Mouse (Mus musculus): ENCODE measurements around the gene Arhgap24.

Gene Arhgap24

DNA sequence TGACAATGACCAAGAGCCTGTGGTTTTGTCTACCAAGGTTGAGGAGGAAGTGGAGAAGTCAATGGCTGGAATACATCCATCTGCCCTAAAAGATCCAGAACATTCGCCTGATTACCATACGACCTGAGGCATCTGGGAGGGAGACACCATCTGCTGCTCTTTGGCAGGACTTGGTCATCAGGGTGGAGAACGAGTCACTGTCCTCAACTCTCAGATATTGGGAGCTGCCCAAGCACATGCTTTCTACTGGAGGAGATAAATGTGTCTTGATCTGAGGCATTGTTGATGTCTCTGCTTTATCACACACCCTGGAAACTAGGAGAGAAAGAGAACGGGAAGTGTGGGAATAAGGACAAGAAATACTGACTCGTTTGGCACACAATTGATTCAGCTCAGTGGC, 206.5 kb downstream of the Arhgap24 start:
- peak; percentile 70 to 84 for DNase-seq

DNA sequence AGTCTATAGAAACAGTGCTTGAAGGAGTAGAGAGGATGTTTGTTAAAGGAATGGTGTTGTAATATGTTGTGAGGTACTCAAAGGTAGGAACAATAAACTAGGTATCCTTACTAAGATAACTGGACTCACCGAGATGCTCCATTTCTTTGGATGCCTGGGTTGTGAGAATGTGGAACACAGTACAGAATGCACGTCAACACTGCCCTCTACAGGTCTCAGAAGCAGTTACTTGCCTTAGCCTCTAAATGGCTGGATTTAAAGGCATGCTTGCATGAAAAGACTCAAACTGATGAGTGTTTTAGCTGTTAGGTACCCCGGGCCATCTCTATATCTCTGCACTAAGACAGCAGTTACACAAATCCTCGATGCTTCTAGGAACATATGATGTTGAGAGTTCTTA, 211.3 kb downstream of the Arhgap24 start:
- peak; percentile 83 to 84 for DNase-seq

DNA sequence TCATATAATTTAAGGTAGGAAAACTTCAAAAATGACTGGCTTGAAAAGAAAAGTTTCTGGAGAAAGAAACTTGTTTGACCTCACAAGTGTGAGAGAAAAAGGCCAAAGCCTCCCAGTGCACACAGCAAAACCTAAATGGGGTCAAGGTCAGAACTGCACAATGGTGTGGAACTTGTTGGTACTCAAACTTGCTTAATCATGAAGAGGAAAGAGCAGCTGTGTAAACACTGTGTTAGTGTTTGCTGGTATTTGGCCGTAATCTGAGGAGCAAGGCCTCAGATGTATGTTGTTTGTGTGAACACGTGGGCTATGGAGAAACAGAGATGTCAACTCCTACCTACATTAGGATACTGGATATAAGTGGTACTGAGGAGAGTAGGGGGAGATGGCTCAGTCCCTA, 212.0 kb downstream of the Arhgap24 start:
- no peak for DNase-seq

DNA sequence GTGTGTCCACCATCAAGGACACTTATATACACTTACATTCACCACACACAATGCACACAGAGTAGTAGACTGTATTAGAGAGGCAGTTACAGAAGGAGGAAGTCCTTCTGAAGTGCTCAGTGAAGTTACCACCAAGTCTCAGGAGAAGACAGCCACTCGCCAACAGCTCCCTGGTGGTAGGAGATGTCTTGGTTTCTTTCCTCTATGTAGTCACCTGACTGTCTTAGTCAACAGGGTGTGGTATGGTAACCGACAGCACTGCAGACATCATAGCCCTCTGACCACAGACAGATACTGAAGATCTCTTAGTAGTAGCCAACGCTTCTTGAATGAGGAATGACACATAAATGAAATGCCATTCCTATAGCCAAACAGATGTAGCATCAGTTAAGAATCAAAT, 212.7 kb downstream of the Arhgap24 start:
- DNase-seq = no peak

DNA sequence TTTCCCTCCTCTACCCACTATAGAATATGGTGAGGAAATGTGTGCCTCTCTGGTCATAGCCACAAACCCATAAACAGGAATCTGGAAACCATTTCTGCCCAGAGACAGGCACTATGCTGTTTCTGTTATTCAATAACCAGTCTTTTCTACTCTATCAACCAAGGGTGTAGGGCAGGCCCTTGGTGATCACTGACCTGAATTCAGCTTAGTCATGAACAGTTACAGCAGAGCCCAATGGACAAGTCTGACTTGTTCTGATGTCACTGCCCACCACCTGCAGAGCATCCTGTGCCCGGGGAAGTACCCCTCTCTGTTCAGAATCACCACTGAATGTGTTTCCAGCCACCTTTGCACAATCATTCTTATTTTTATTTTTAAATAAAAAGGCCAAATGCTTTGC, 216.6 kb downstream of the Arhgap24 start:
- no peak for DNase-seq

DNA sequence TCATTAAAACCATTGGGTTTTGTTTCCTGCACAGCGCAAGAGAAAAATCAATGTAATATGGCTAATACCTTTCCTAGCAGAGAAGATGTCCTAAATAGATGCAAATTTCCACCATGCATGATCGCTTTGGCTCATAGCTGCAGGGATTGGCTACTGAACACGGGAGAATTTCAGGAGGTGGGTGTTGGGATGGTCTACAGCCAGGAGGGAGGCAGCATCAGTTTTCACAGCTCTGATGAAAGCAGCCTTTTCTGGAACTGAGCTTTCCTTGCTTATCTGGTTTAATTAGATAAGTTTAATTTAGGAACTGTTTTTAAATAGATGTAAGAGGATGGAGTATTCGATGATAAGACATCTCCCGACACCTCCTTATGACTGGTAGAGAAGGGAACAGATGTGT, 217.2 kb downstream of the Arhgap24 start:
- DNase-seq = peak in 1 of 2 experiments; percentile 20

DNA sequence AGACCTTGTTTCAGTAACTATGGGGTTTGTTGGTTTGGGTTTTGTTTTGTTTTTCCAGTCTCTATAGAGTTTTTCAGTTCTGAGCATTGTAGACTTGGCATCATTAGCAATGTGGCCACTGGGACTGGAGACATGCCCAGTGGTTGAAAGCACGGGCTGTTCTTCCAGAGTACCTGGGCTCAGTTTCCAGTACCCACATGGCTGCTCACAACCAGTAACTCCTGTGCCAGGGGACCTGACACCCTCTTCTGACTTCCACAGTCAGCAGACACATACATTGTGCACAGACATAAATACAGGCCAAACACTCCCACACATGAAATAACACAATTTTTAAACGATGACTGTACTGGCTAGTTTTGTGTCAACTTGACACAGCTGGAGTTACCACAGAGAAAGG, 217.7 kb downstream of the Arhgap24 start:
- peak in 1 of 2 experiments; percentile 20 for DNase-seq

DNA sequence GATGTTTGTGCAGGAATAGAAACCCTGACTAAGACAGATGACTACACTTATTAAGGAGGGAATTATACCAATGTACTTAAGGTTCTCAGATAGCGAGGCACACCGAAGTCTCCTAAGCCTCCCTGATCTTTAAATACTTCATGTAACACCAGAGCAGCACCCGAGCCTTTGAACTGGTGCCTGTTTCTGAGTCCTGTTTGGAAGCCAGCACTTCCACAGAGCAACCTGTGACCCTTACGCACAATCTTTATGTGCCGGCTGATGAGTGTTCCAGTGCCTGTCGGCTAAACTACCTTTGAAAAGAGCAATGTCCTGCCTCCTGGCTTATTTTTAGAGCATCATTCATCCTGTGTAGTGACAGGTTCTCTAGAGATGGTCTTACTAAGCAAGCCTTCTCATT, 221.4 kb downstream of the Arhgap24 start:
- no peak for DNase-seq

DNA sequence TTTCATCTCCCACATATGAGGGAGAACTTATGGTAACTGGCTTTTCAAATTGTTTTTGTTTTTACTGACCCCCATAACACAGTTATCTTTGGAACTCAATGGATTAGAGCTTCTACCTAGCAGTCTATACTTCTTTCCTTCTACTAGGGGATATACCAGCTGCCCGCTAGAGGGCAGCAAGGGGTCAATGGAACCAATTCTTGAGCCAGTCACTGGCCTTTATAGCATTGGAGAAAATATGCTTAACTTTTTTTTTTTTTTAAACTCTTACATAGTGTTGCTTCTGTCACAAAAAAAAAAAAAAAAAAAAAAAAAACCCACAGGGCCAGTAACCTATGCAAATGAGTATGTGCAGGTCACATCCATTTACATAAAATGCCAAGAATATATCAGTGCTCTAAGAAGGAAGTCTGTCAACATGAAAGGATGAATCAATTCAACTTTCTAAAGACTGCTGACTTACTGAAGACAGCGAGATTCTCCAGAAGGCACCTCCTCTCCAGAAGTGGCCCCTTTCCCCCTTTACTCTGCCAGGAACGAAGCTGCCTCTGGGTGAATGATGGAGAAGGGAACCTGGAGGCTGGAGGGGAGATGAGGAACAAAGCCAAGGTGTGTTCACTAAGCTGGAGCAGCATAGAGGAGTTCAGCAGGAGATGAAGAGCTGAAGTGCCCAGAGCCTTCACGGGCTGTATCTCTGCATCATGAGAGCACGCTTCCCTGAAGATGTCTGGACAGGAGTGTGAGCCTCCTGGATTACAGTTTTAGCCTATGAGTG, 222.3 kb downstream of the Arhgap24 start:
- DNase-seq = peak; percentile 87 to 89

DNA sequence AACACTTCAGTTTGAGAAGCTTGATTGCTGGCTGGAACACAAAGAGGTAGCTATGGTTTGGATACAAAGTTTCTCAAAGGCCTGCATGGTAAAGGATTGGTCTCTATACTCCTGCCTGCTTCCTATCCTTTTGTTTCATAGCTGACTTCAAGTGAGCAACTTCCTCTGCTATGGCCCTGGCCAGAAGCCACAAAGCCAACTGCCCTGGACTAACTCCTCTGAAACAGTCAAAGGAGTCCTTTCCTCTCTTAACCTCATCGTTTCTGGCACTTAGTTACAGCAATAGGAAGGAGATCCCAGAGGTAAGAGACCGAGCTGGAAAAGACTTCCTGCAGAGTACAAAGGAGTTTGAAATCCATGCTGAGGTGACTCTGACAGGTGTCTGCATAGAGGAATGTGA, 224.0 kb downstream of the Arhgap24 start:
- no peak for DNase-seq

DNA sequence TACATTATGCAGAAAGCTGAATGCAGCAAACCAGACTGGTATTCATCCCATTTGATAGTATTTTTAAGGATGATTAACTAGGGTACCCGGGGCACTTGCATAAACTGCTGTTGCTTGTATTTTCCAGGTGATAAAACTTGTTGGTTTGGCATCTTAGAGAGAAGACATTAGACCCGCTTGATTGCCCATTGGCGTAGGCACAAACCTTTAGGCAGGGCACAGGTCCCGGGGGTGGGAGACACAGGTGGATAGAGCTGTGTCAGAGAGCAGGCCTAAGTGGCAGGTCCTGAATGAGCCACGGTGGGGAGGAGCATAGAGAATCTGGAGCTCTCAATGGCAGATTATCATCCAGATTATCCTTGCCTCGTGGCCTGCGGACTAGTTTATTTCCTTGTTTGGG, 229.1 kb downstream of the Arhgap24 start:
- no peak for DNase-seq

DNA sequence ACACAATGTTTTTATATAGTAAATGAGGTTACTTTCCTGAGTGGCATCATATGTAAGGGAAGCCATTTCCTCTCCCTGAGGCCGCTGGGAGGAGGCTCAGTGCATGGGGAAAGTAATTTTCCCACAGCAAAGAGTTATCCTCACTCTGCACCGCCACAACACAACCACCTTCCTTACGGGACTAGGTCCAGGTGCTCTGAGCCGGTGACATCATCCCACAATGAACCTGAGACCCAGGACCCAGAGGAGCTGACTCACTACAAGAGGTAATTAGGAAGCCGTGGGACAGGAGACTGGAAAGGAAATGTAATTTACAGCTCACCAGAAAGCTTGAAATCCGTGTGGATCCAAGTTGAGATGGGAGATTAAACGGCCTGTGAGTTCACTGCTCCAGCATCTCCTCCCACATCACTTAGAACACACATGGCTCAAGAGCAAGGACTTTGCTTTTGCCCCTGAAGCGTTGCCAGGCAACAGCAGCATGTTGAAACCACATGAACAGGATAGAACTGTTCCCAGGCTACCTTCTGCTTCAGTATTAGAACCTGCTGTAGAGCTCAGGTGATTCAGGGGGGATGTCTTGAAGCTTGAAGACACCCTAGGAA, 238.3 kb downstream of the Arhgap24 start:
- DNase-seq = peak in 1 of 2 experiments; percentile 10

DNA sequence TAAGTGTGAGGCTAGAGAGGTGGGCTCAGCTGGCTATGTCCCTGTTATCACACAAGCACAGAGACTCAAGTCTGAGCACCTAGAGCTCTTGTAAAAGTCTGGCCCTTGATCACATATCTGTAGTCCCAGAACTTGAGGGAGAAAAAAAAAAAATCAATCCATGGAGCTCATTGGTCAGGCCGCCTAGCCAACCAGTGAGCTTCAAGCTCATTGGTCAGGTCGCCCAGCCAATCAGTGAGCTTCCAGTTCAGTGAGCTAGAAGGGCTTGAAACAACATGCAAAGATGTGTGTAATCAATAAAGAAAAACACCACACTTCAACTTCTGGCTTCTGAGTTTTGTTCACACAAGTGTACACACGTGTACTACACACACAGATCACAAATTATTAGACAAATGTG, 242.4 kb downstream of the Arhgap24 start:
- DNase-seq = no peak

DNA sequence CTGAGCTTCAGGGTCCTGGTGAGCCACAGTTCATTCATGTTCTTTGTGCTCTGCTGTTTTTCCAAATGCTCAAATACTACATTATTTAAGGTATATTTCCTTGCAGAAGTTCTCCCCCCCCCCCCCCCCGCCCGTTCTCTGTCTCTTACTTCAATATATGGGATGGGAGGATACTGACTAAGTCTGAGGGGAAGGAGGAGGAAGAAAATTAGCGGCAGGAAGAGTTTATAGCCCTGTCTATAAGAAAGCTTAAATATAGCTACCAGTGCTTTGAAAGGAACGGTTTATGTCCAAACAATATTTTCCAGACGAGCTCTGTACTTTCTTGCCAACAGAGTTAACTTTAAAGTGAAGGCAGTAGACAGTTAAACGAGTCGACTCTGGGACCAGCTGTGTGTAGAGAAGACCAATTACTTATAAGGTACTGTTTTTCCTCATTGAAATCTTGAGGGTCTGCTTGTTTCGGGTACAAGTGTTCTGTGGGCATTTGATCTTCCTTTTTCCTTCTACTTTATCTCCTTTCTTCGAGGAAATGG, 243.7 kb downstream of the Arhgap24 start:
- DNase-seq = no peak

DNA sequence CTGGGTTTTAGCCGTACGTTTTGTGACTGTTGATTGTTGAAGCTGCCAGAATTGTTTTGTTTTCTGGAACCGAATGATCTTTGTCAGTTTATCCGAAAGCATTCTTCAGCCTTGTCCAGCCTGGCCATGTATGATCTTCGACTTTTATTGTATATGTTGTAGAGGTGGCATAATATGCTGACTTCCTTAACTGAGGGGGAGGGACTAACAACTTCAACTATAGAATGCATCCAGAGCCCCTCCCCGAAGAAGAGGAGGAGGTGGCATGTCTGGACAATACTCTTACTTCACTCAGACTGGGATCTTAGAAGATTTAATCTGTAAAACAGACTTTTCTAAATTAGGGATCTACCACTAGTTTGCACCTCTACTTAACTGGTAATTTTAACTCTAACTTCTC, 244.2 kb downstream of the Arhgap24 start:
- DNase-seq = no peak

DNA sequence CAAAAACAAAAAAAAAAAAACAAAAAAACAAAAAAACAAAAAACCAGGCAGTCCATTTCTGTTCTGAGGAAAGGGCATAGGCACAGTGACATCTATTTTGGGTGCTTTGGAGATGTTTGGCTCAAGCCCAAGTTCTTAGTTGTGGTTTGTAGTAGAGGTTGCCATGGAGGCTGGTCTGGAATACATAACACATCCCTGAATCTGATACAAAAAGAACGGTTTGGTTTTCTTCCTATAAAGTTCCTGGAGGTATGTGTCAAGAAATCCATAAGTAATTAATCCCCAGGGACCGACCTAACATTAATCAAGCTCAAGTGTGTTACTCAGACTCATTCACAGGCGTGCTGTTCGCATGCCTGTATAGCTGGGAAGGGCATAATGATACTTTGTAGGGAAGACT, 245.8 kb downstream of the Arhgap24 start:
- DNase-seq = no peak

DNA sequence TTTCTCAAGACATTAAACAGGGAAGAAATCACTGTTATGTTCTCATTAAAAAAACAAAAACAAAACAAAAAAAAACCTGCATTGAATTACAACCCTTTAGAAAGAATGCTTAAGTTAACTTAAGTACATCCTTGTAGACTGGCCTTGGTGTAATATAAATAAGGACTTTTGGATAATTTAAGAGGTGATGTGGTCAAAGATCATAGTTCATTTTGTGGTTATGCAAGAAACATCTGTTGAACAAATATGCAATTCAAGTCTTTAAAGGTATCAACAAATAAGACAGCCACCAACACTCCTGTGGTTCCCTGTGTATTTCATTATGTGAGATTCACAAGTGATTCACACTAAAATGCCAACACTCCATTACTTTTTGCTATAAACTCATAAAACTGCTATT, 247.3 kb downstream of the Arhgap24 start:
- no peak for DNase-seq

DNA sequence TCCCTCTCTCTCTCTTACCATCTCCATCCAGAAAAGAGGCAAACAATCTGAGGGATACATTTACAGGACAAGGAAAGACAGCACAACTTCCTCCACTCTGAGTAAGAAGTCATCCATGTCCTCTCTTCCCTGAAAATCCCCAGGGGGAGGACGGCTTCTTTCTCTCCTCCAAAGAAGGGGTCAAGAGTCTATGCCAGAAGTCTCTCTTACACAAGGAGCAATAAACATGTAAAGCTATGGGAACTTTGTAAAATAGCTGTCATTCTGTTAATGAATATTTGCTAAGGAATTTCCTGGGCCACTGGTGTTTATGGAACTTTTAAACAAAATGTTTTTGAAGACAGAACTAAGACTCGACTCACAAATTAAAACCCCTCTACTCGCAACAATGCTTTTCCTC, 248.3 kb downstream of the Arhgap24 start:
- no peak for DNase-seq

DNA sequence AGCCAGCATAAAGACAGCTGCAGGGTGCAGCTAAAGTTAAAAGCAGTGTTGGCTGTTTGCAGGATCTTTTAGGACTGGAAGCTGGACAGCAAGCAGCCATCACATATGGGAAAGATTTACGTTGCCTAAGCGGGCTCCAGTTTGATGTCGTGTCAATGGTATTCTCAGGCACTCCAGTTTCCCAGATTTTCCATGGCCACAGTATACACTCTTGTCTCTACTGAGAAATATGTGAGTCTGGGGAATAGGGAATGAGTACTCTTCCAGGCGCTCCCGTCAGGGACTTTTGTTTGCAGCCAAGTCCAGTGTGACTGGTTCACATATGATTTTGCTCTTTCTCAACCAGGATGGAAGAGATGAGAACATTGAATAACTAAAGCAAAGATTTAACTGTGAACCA, 254.9 kb downstream of the Arhgap24 start:
- DNase-seq = no peak

DNA sequence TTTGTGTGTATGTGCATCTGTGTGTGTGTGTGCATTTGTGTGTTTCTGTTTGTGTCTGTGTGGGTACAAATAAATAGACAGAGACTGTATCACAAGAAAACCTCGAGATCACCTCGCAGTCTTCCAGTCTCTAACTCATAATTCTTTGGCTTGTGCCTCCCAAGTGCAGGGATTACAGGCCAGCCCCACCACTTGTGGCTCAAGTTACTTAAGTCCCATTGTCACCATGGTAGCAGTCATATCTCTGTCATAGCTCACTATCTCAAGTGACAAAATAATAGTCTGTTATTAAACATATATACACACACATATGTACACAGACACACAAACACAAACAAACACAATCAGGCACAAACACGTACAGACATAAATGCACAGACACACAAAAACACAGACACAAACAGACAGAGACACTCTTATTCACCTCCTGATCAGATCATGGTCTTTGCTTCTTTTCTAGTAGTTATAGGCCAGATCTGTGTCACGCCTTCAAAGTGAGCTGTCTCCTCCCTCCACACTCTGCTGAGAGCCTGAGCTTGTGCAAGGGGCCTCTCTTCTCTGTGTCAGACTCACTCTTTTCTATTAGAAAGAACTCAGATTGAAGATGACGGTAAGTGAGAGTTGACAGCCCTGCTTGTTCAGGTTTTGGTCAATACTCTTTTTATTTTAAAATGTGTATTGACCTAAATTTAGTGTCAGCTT, 261.5 kb downstream of the Arhgap24 start:
- DNase-seq = no peak

DNA sequence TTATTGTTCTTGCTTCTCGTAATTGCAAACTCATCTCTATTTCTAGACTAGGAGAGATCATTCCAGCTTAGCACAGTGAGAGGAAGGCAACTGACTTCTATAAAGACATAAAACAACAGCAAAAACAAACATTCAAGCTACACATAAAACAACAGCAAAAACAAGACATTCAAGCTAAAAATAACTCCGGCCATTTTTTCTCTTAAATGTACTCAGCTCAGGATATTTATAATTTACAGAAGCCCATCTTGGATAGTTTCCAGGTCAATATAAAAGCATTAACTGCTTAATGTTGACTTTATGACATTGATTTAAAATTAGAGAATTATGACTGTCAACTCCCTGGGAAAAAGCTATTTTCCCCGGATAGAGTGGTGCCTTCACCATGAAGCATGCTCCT, 262.2 kb downstream of the Arhgap24 start:
- no peak for DNase-seq

DNA sequence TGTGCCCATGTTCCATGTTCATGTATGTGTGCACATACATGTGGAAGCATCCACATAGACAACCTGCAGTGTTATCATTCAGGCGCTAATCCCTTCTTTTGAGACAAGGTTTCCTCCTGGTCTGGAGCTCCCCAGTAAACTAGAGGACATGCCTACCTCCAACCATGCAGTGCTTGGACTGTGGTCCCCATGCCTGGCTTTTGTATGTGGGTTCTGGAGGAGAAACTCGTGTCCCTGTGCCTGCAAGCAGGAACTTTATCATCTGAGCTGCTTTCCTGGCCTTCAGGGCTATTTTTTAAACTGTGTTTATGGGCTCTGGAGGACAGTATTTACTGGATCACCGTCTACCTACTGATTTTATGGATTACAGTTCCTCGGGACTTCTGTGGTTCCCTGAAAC, 262.9 kb downstream of the Arhgap24 start:
- no peak for DNase-seq

DNA sequence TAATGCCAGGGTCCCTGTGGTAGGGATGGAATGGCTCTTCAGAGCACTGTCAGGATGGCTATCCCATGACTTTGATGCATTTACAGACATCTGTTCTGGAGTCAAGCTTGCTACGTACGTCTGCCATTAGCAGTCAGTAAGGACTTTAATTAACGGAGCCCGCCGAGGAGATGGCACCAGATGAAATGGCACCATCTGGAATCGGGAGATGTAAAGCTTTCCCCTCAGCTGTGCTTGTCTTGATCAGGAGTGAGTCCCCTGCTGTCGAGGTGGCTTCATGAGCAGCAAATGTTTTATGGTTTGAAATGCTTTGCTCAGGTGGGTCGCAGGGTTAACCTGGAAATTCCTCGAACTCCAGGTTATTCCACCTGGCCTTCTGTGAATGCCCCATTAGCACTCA, 267.0 kb downstream of the Arhgap24 start:
- DNase-seq = peak; percentile 7 to 14

DNA sequence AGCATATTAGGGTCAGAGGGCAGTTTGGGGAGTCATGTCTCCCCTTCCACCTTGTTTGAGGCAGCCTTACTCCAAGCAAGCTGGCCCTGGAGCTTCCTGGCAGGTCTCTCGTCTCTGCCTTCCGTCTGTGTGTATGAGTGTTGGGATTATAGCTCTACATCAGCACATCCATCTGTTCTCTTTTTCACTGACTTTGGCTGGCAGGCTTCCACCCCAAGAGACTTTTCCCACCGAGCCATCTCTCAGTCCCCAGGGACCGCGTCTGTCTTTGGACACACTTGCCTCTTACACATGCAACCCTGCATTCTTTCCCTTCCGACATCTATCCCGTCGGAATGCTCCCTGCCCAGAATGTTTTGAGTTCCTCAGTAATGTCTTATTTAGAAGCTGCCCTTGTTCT, 267.8 kb downstream of the Arhgap24 start:
- DNase-seq = peak; percentile 47 to 56

All from cerebellum, postnatal 14 days (tissue).